Mouse (Mus musculus) ES-E14 (cell line): ENCODE measurements around the gene Idnk.

Experiments
- CHD2 ChIP-seq: IDR thresholded peaks from 2 replicates; pipeline ENCODE4 v1.6.1; 2014; ENCODE audit warnings: mild to moderate bottlenecking, low read depth, low read length, inconsistent platforms
- HCFC1 ChIP-seq: IDR thresholded peaks from 2 replicates; pipeline ENCODE4 v1.6.1; 2012; ENCODE audit warnings: low read length, inconsistent platforms, borderline replicate concordance; ENCODE audit not compliant: insufficient read depth
- MAFK ChIP-seq: IDR thresholded peaks from 2 replicates; pipeline ENCODE4 v1.6.1; 2014; ENCODE audit warnings: mild to moderate bottlenecking, low read depth, low read length, inconsistent platforms; ENCODE audit not compliant: insufficient read depth
- ZC3H11A ChIP-seq: IDR thresholded peaks from 2 replicates; pipeline ENCODE4 v1.6.1; 2012; ENCODE audit warnings: low read depth, mild to moderate bottlenecking, inconsistent platforms, low read length, borderline replicate concordance
- ZNF384 ChIP-seq: IDR thresholded peaks from 2 replicates; pipeline ENCODE4 v1.6.1; 2012; ENCODE audit warnings: low read depth, low read length, inconsistent platforms

- no peak for TF ChIP-seq HCFC1
- TF ChIP-seq ZC3H11A: no peak
- TF ChIP-seq ZNF384: no peak
- no peak for TF ChIP-seq MAFK
- TF ChIP-seq CHD2: no peak
These were observed 33.2 kb upstream of the Idnk start for GRCm38 (mm10) chr13:58124278-58124677.
